In the genomic region with DNA sequence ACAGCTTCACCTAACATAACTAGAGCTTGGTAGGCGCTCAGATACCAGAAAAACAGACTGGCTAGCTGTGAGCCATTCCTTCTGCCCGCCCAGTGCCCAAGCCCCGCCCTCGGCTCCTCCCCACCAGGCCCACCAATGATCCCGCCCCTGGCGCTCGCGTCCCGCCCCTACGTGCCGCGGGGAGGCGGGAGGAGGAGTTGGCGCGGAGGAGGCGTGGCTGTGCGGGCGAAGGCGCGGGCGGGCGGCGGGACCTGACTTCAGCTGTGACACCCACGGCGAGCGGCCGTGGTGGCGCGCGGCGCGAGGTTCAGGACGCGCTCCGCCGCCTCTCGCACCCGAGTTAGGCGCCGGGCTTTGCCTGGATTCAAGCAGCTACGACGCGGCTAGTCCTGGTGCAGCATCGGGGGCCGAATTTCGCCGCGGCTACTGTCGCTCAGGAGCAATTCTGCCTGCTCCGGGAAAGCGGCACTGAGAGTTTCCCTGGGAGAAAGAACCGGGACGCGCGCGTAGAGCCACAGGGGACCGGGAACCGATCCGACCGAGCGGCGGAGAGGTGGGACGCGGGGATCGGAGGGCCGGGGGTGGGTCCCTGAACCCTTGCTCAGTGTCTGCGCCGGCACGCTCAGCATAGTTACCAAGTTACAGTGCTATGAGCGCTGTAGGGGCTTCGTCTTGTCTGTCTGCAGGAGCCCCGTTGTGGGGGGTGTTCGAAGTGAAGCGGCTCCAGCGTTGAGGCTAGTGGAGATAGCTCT, we compare ENCODE assay signal across 8 mouse cellular contexts. TPM values are rescaled to one million over a fixed set of nuclear protein-coding genes. Genes with fewer than 3 reads are reported as not detected.
DNase-seq lines count a peak whose midpoint lies in the region; ATAC-seq lines count a peak whose summit lies in the region.

A gene (plus strand): TSS at position 204 of the 752 bp plus-strand sequence.

- peak within 1 kb of the TSS; percentile 72 for H3K4me3 ChIP-seq in hindbrain, embryonic 11.5 days (ENCODE audit: low read depth, low read length)

- DNase-seq in MN1 (ENCODE audit: low spot score): peak; percentile 73
- peak; percentile 97 for DNase-seq in cerebellum, adult 9-10 months
- peak; percentile 84 to 95 for DNase-seq in frontal cortex, adult 2 months (ENCODE audit: extremely low spot score in 1 of 2, low spot score in 1 of 2)
- peak; percentile 95 for DNase-seq in hindbrain, embryonic 11.5 days (ENCODE audit: low spot score)
- DNase-seq in layer of hippocampus, postnatal 10 days (ENCODE audit: low spot score in 2 of 2): peak; percentile 92 to 97
- DNase-seq in lung, postnatal 10 days: peak; percentile 96
- peak; percentile 98 for DNase-seq in ovary, postnatal 36 days (ENCODE audit: low spot score)
- peak; percentile 98 for DNase-seq in thymus, postnatal 25 days

- no peaks in the 10 kb centered on the region for H3K36me3 ChIP-seq in hindbrain, embryonic 11.5 days (ENCODE audit: control insufficient read depth, insufficient read depth, low read length)

- whole genome bisulfite sequencing in hindbrain, embryonic 11.5 days: under 1% methylated on average over 74 of the region's 75 CpGs

- 0 out of 2 replicates have a peak, but pooled peaks cover 2% of the 10 kb centered on the region for H3K4me1 ChIP-seq in hindbrain, embryonic 11.5 days (replicated peaks; ENCODE audit: control insufficient read depth, insufficient read depth, low read length)

- no peaks in the 10 kb centered on the region for H3K9me3 ChIP-seq in hindbrain, embryonic 11.5 days (ENCODE audit: control insufficient read depth, low read length)

- H3K4me2 ChIP-seq in hindbrain, embryonic 11.5 days (replicated peaks; ENCODE audit: low read depth, low read length): peak within 1 kb of the TSS; percentile 86

- peak; percentile 99 for ATAC-seq in hindbrain, embryonic 11.5 days (ENCODE audit: low FRiP score)

- H3K27ac ChIP-seq in hindbrain, embryonic 11.5 days (ENCODE audit: low read depth, low read length): no peak within 1 kb of the TSS

- no peaks in the 10 kb centered on the region for H3K27me3 ChIP-seq in hindbrain, embryonic 11.5 days (ENCODE audit: control insufficient read depth, insufficient read depth, low read length)

- H3K9ac ChIP-seq in hindbrain, embryonic 11.5 days (ENCODE audit: low read depth, low read length): peak within 1 kb of the TSS; percentile 79

RNA-seq across cellular contexts. Expression of the gene that starts here (rescaled TPM):
- 21.1 and 22.8 TPM in 2 replicates for polyA plus RNA-seq in frontal cortex, adult 2 months (2012; rRNA removed)
- 5.8 and 7.4 TPM in 2 replicates for polyA plus RNA-seq in hindbrain, embryonic 11.5 days (2014; fragmentation: Nextera tagmentation; extraction: Ambion mirVana)
- 10 to 100 TPM; 13.2 to 15.0 TPM for total RNA-seq in layer of hippocampus, postnatal 10 days (2021)
